Mouse (Mus musculus) MEL (cell line): ENCODE measurements around the gene Snrpa.

Experiments
- CTCF ChIP-seq, 3 experiments: IDR thresholded peaks in 2 of 3; conservative IDR thresholded peaks in 1 of 3; 2 replicates each; pipeline ENCODE4 v1.5.1; 2011 to 2012; ENCODE audit warnings: low read length in 3 of 3, low read depth in 2 of 3, mild to moderate bottlenecking in 2 of 3, improper control_type of control experiment in 1 of 3, inconsistent platforms in 1 of 3, mixed read lengths in 1 of 3, moderate library complexity in 1 of 3; ENCODE audit not compliant: control insufficient read depth in 1 of 3, insufficient read depth in 1 of 3, poor library complexity in 1 of 3, severe bottlenecking in 1 of 3
- EP300 ChIP-seq, 2 experiments: IDR thresholded peaks; 2 replicates each; pipeline ENCODE4 v1.6.1; 2011; ENCODE audit warnings: improper control_type of control experiment in 2 of 2, low read length in 2 of 2, low read depth in 1 of 2, mild to moderate bottlenecking in 1 of 2
- GABPA ChIP-seq: IDR thresholded peaks from 2 replicates; pipeline ENCODE4 v1.6.1; 2012; ENCODE audit warnings: low read depth, mild to moderate bottlenecking, inconsistent platforms, low read length, improper control_type of control experiment, moderate library complexity
- MAX ChIP-seq: IDR thresholded peaks from 2 replicates; pipeline ENCODE4 v1.6.1; 2011; ENCODE audit warnings: low read length, improper control_type of control experiment
- MEF2A ChIP-seq: IDR thresholded peaks from 2 replicates; pipeline ENCODE4 v1.6.1; 2014; ENCODE audit warnings: low read depth, mild to moderate bottlenecking, inconsistent platforms, low read length, improper control_type of control experiment; ENCODE audit not compliant: poor library complexity, insufficient replicate concordance, severe bottlenecking; ENCODE audit errors: extremely low read depth
- MYC ChIP-seq: IDR thresholded peaks from 2 replicates; pipeline ENCODE4 v1.6.1; 2011; ENCODE audit warnings: low read depth, mild to moderate bottlenecking, low read length, improper control_type of control experiment, moderate library complexity
- POLR2A ChIP-seq, 2 experiments: IDR thresholded peaks; 2 replicates each; pipeline ENCODE4 v1.6.1; 2011 to 2012; ENCODE audit warnings: low read length in 2 of 2, mild to moderate bottlenecking in 2 of 2, control low read depth in 1 of 2, improper control_type of control experiment in 1 of 2, low read depth in 1 of 2, moderate library complexity in 1 of 2; ENCODE audit not compliant: control insufficient read depth in 1 of 2, insufficient read depth in 1 of 2, poor library complexity in 1 of 2
- POLR2AphosphoS2 ChIP-seq: IDR thresholded peaks from 2 replicates; pipeline ENCODE4 v1.6.1; 2011; ENCODE audit warnings: low read length, improper control_type of control experiment
- TBP ChIP-seq: IDR thresholded peaks from 2 replicates; pipeline ENCODE4 v1.8.0; 2011; ENCODE audit warnings: low read depth, low read length, improper control_type of control experiment
- USF1 ChIP-seq: IDR thresholded peaks from 2 replicates; pipeline ENCODE4 v1.6.1; 2014; ENCODE audit warnings: low read depth, mild to moderate bottlenecking, inconsistent platforms, low read length, improper control_type of control experiment, moderate library complexity
- USF2 ChIP-seq, 2 experiments: IDR thresholded peaks; 2 replicates each; pipeline ENCODE4 v1.6.1; 2011 to 2012; ENCODE audit warnings: improper control_type of control experiment in 2 of 2, low read length in 2 of 2, borderline replicate concordance in 1 of 2, inconsistent platforms in 1 of 2, low read depth in 1 of 2, mild to moderate bottlenecking in 1 of 2; ENCODE audit not compliant: insufficient read depth in 1 of 2

GRCm38 (mm10) chr7:27228281-27228821 is 32.3 kb upstream of the Snrpa start, which contains the start of gene Itpkc:
- no peak for TF ChIP-seq USF1
- no peak for TF ChIP-seq CTCF (IDR thresholded peaks at IDR 0.05 in 2 of 3, conservative IDR thresholded peaks at IDR 0.05 in 1 of 3; ENCODE audit: control insufficient read depth in 1 of 3, insufficient read depth in 1 of 3, low read depth in 2 of 3, low read length in 3 of 3, poor library complexity in 1 of 3, severe bottlenecking in 1 of 3)
- peak; percentile 90 for TF ChIP-seq POLR2AphosphoS2
- no peak for TF ChIP-seq MEF2A
- 0 out of 2 replicates have a peak, but pooled peaks have one; percentile 4 for TF ChIP-seq MYC
- peak; percentile 83 to 97 for TF ChIP-seq POLR2A (IDR thresholded peaks at IDR 0.05; ENCODE audit: control insufficient read depth in 1 of 2, insufficient read depth in 1 of 2, low read depth in 1 of 2, low read length in 2 of 2, poor library complexity in 1 of 2)
- no peak for TF ChIP-seq USF2 (IDR thresholded peaks at IDR 0.05; ENCODE audit: borderline replicate concordance in 1 of 2, insufficient read depth in 1 of 2, low read depth in 1 of 2, low read length in 2 of 2)
- no peak for TF ChIP-seq EP300 (IDR thresholded peaks at IDR 0.05; ENCODE audit: low read depth in 1 of 2, low read length in 2 of 2)
- TF ChIP-seq TBP = no peak
- TF ChIP-seq MAX = peak; percentile 73
- TF ChIP-seq GABPA = no peak
